Mouse (Mus musculus) monocyte, adult 2 months (primary cell): ENCODE measurements around the gene Adss.
"Not testable (repeated sequence)": the region's sequence is repeated elsewhere in the genome, so short reads cannot be mapped to it uniquely, and the experiment has no call there.

ENCODE experiments used
- DNase-seq, 2 experiments: peaks; one replicate each; pipeline ENCODE4 v3.0.0; 2022; ENCODE audit warnings: low spot score in 2 of 2, low read depth in 1 of 2

Adss gene

GRCm38 (mm10) chr1:177796193-177796939 lies at the start of gene Adss:
Gene Adss, minus strand, starts transcription at chr1:177796511.
- DNase-seq = peak; percentile 99

- DNase-seq = not testable (repeated sequence)
Measured at GRCm38 (mm10) chr1:177845812-177846211, 49.5 kb upstream of the Adss start.

DNA sequence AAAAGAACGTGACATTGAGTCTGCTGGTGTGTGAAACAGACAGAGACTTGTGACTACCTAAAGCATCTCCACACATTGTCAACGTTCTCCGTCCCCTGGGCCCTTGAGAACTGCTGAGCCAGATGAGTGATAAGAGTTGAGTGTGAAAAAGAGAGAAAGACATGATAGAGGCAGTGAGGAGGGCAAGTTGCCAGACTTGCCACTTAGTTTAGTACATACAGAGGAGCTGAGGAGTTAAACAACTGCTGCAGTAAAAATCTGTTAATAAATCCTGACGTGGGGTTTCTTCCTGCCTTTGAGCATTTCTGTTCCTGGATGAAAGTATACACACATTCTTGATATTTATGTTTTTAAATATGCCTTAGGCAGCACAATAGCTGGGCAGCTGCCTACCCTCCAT lies 31.5 kb upstream of the Adss start:
- DNase-seq = not testable (repeated sequence)

GRCm38 (mm10) chr1:177806772-177807171 lies 10.5 kb upstream of the Adss start:
- peak in 1 of 2 experiments; percentile 31 for DNase-seq

DNA sequence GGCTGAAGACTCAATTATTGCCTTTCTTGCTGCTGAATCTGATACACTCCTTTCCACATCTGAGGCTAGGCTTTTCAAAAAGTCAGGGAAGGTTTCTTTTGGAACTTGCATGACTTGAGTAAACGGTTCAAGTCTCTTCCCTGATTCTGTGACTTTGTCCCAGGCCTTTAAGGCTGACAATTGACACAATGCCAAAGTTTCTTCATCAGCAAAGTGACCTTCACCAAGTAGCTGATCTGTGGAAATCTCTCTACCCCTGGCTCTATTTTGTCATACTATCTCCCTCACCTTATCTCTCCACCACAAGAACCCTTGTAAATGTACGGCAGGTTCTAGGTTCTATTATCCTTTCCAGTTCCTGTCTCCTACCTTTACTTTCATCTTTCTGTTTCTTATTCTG lies 7.2 kb upstream of the Adss start:
- no peak for DNase-seq

GRCm38 (mm10) chr1:177797151-177797755 lies 942 bp upstream of the Adss start:
- no peak for DNase-seq

DNA sequence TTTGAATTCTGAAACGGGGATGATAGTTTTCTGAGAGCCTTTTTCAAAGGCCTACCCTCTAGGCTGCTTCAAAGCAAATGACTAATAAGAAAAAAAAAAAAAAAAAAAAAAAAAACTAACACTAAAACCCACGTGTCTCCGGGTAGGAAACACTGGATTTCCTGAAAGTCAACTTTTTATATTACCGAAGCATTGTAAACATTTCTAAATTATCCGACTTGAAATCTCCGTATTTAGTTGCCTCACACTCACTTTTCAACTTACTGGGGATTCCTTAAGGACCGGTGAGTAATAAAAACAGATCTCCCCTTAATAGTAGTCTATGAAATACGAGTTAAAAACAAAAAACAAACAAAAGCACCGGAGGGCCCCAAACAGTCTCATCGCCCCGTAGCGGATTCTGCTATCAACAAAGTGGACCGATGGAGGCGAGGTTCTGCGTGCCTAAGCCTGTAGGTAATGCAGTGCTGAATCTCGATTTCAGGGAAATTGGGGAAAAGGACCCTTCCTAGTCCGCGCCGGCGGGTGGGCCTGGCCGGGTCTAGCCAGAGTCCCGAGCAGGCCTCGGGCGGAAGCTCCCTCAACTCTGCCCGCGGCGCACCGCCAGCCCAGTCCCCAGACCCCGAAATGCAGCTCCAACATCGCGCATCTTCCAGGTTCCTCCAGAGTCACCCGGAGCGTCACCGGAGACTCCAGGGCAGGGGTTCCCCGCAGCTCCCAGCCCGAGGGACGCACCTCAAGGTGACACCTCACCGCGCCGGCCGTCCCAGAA lies 704 bp downstream of the Adss start:
- DNase-seq = peak in 1 of 2 experiments; percentile 18

DNA sequence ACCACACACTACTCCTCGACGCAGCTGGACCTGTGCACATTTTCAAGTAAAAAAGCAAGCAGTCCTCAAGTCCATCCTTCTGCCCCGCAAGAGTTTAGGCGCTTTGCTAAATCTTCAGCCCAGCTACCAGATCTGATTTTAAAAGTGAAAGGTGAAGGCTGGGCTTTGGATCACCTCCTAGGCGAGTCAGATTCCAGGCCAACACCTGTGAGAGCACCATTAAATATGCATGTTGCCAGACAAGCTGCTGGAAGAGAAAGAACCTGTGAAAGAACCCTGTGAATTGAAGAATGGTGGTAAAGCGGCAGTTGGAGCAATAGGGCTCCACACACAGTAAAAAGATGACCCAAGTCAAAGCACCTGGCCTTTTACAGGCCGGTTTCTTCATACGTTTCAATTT lies 1.4 kb downstream of the Adss start:
- no peak for DNase-seq

DNA sequence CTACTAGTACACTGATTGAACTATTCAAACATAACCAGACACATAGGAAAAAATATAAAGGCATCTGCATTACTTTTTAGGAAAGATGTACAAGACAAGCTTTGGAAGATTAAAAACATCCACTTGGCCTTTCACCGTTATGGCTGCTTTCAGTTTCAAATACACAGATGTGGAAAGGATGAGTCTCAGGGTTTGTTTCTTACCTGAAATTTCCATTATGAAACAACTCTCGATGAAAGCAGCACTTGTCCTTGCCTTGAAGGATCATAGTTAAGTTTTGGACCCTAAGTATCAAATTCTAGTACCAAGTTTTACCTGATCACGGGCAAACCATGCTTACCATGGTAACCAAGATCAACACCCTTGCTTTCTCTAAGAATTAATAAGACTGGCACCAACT lies 3.5 kb downstream of the Adss start:
- DNase-seq = no peak

GRCm38 (mm10) chr1:177777397-177777796 lies 18.9 kb downstream of the Adss start:
- no peak for DNase-seq

GRCm38 (mm10) chr1:177768931-177769330 lies 27.4 kb downstream of the Adss start:
- no peak for DNase-seq

DNA sequence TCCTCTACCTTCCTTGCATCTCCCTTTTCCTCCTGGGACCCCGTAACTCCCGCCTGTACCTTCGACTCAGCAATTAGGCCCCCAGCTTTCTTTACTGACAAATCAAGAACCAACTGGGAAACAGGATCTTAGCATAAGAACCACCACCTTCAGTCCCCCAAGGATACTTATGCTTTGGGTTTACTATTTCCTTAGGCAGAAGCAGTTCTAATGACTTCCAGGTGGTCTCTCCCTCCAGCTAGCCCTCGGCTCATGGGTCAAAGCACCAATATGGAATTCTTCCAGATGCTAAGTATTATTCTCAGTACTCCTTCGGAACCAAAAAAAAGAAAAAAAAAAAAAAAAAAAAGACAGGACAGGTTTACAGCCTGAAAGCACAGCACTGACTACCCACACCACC lies 39.1 kb downstream of the Adss start:
- DNase-seq = no peak

GRCm38 (mm10) chr1:177753496-177753895 lies 42.8 kb downstream of the Adss start:
- no peak for DNase-seq

- DNase-seq = no peak
Measured at GRCm38 (mm10) chr1:177747869-177748540, 48.3 kb downstream of the Adss start.

- DNase-seq = no peak
Measured at GRCm38 (mm10) chr1:177744521-177745325, 51.6 kb downstream of the Adss start.

- DNase-seq = no peak
Measured at GRCm38 (mm10) chr1:177742119-177742518, 54.2 kb downstream of the Adss start.

- DNase-seq = no peak
Measured at GRCm38 (mm10) chr1:177740707-177741106, 55.6 kb downstream of the Adss start.

DNA sequence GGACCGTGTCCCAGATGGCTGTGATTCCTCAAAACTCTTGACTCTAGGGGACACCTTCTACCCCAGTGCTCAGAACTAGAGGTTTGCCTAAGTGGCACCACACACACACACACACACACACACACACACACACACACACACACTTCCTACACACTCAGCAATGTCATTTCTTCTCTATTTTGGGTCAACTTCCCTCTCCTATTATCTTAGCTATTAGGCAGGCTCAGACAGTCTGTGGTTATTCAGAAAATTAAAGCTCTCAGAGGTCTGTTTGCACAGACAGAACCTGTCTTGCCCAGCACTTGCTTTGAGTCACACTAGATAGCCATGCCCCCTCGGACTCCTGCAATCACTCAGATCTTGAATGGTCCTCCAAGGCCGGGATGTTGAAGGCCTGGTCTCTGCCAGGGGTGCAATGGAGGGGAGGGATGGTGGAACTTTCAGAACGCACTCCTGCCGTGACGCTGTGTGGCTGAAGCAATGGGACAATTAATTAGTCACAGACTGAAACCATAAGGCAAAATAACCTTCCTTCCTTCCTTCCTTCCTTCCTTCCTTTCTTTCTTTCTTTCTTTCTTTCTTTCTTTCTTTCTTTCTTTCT lies 58.7 kb downstream of the Adss start:
- DNase-seq = peak in 1 of 2 experiments; percentile 2

DNA sequence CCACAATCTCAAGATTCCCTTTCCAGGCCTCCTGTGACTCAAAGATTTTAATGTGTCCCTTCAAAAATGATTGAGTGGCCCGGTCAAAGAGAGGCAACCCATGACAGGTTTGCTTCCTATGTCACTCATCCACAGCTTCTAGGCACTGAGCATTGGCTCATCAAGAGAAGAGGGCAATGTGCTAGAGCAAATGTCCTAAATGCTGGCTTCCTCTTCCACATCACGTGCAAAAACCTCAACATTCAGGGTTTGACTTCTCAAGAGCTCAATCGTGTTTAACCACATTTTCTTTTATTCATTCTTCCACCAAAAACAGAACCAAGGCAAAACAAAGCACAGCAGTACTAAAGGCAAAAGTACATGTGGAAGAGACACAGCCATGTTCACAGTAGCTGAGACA lies 64.3 kb downstream of the Adss start:
- DNase-seq = no peak
